Mouse (Mus musculus) B cell, adult 2 months (primary cell): Measurements from ENCODE around the gene B230118H07Rik.

Source experiments
- DNase-seq, 2 experiments: peaks; one replicate each; pipeline ENCODE4 v3.0.0; 2022

B230118H07Rik gene

DNA sequence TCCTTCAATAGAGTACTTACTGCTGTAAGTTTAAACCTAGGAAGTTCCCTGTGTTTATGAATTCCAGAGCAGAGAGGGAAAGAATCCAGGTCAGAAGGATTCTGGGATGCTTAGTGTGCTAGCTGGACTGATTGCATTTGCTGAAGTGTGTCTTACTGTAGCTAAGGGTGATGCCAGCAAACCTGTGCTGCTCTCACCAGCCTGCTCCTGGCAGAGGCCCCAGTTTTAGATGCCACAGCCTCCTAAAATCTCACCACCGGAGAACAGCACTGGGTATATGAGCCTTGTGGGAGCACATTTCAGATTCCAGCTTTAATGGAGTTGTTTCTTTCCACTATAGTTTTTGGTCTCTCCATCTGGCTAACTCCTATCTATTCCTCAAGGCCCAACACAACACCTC is 129.4 kb downstream of the B230118H07Rik start:
- no peak for DNase-seq
